Mouse (Mus musculus): ENCODE data around the gene Pafah1b3.

The Pafah1b3 gene

DNA sequence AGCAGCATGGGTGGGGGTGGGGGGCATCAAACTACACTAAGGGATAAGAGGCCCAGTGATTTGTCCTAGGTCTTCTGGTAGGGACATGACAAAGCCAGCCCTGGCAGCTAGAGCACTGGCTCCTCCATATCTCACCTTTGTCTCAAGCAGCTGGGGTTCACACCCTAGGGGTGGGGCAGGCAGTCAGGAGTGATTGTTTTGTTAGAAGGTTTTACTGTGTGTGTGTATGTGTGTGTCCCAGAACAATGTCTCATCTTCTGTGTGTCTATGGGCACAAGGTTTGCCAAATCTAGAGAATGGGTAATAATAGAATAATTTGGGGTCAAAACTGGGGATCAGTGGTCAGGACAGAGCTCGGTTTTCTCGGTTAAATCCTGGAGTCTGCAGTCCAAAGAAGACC is 7.7 kb upstream of the Pafah1b3 start:
- DNase-seq (ENCODE audit: low spot score): no peak

- no peak for DNase-seq (ENCODE audit: low spot score)
These were observed 5.9 kb upstream of the Pafah1b3 start for GRCm38 (mm10) chr7:25303685-25304006.

- no peak for DNase-seq (ENCODE audit: low spot score)
These were observed 5.4 kb upstream of the Pafah1b3 start for GRCm38 (mm10) chr7:25303003-25303684.

- DNase-seq (ENCODE audit: low spot score): no peak
These were observed 3.3 kb upstream of the Pafah1b3 start, which contains the start of gene Prr19 for GRCm38 (mm10) chr7:25301063-25301462. Gene Prr19, plus strand, starts transcription at chr7:25301411.

- peak; percentile 22 for DNase-seq (ENCODE audit: low spot score)
These were observed 787 bp downstream of the Pafah1b3 start for GRCm38 (mm10) chr7:25296945-25297453.

DNA sequence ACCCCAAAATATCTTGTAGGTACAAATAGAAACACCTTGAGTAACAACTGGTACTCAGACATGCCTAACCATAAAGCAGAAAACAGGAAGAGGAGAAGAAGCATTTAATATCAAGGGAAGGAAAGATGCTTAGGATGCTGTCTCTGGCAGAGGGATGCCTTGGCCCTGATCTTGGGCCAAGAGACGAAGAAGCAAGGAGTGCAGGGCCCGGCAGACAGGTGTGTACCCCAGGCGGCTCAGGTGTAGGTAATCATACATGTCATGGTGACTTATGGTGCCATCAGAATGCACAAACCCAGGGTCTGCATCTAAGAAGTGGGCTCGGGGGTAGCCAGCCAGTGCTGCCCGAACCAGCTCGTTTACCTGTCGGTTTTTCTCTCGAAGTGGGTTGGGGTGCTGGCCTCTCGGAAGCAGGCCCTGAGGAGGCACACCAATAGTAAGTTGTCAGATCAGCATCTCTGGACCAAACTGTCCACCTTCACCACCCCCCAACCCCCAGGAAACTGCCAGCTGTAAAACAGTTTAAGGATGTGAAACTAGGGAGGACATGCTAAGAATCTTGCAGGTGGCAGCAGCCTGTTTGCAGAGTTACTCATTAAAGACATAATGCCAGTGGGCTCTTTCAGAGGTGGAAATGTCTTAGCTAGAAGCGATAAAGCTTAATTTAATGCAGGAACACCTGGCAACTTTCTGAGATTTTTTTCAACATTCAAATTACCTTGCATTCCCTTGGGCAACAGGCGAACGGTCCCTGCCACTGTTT is 2.6 kb downstream of the Pafah1b3 start:
- DNase-seq (ENCODE audit: low spot score): no peak

GRCm38 (mm10) chr7:25294495-25294894 is 3.3 kb downstream of the Pafah1b3 start:
- no peak for DNase-seq (ENCODE audit: low spot score)

- DNase-seq (ENCODE audit: low spot score): no peak
These were observed 4.5 kb downstream of the Pafah1b3 start for GRCm38 (mm10) chr7:25293191-25293739.

- DNase-seq (ENCODE audit: low spot score): no peak
These were observed 5.7 kb downstream of the Pafah1b3 start for GRCm38 (mm10) chr7:25292107-25292506.

DNA sequence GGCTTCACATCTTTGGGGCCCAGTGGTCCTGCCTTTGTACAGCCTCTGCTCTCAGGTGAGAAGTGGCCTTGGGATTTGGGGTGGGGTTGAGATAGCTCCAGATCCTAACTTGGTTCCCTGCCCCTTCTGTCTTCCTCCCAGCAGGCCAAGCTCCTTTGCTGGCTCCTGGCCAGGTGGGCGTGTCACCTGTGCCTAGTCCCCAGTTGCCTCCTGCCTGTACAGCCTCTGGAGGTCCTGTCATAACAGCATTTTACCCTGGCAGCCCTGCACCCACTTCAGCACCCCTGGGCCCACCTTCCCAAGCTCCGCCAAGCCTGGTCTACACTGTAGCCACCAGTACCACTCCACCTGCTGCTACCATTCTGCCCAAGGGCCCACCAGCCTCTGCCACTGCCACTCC is 6.9 kb downstream of the Pafah1b3 start:
- DNase-seq (ENCODE audit: low spot score): no peak

DNA sequence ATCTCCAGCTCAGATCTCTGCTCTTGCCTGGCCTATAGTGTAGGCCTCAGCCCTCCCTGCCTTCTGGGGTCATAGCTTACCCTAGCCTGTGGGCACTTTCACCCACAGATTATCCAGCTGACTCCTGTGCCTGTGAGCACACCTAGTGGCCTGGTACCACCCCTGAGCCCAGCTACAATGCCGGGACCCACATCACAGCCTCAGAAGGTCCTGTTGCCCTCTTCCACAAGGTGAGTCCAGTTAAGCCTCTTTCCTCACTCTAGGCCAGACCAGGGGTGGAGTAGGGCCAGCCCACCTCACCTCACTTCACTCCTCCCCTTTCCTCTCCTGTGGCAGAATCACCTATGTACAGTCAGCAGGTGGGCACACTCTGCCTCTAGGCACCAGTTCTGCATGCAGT is 7.3 kb downstream of the Pafah1b3 start:
- no peak for DNase-seq (ENCODE audit: low spot score)

DNA sequence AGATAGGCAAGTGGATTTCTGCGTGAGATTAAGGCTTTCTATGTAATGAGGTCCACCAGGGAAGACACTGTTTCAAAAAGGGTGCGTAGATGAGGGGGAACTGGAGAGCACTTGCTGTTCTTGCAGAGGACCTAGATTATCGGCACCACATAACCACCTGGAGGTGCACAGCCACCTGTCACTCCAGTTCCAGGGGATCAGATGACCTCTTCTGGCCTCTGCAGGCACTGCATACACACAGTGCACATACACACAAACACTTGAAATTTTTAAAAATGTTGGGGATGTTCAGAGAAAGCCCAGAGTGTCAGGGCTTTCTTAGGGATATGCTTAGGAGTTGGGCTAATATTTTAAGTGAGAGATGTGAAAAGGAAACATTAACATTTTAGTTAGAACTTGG is 7.9 kb downstream of the Pafah1b3 start:
- no peak for DNase-seq (ENCODE audit: low spot score)

GRCm38 (mm10) chr7:25288721-25289120 is 9.1 kb downstream of the Pafah1b3 start:
- DNase-seq (ENCODE audit: low spot score): no peak

DNA sequence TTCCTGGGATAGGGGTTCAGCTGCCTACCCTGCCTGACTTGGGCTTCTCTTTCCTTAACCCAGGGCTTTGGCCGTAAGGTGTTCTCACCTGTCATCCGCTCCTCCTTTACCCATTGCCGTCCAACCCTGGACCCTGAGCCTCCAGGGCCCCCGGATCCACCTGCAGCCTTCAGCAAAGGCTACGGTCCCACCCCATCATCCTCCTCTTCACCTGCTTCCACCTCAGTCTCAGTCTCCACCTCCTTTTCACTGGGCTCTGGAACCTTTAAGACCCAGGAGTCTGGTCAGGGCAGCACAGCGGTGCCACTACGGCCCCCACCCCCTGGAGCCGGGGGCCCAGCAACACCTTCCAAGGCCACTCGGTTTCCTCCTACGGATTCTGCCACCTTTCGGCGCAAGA is 9.8 kb downstream of the Pafah1b3 start:
- no peak for DNase-seq (ENCODE audit: low spot score)

GRCm38 (mm10) chr7:25286989-25287388 is 10.8 kb downstream of the Pafah1b3 start:
- no peak for DNase-seq (ENCODE audit: low spot score)

GRCm38 (mm10) chr7:25285511-25286238 is 12.1 kb downstream of the Pafah1b3 start:
- DNase-seq (ENCODE audit: low spot score): no peak

GRCm38 (mm10) chr7:25284766-25285165 is 13.0 kb downstream of the Pafah1b3 start:
- DNase-seq (ENCODE audit: low spot score): no peak

GRCm38 (mm10) chr7:25284171-25284570 is 13.6 kb downstream of the Pafah1b3 start:
- DNase-seq (ENCODE audit: low spot score): no peak

- DNase-seq (ENCODE audit: low spot score): no peak
These were observed 14.1 kb downstream of the Pafah1b3 start for GRCm38 (mm10) chr7:25283637-25284036.

- DNase-seq (ENCODE audit: low spot score): peak; percentile 31
These were observed 15.0 kb downstream of the Pafah1b3 start for GRCm38 (mm10) chr7:25282731-25283211.

- peak; percentile 90 for DNase-seq (ENCODE audit: low spot score)
These were observed 15.8 kb downstream of the Pafah1b3 start for GRCm38 (mm10) chr7:25281734-25282601.
